Mouse (Mus musculus) brown adipose tissue, adult 24 weeks (tissue): ENCODE measurements around the gene Gdap1l1. TPM values are rescaled to one million over a fixed set of nuclear protein-coding genes. Genes with fewer than 3 reads are reported as not detected.
"Not testable (repeated sequence)": the region's sequence is repeated elsewhere in the genome, so short reads cannot be mapped to it uniquely, and the experiment has no call there.

Experiments used
- H3K27ac ChIP-seq: fragments of 200-500 bp; replicated peaks from 2 replicates; pipeline ENCODE4 v1.5.1; 2012; ENCODE audit warnings: low read depth, mild to moderate bottlenecking, low read length
- H3K4me1 ChIP-seq: fragments of 200-500 bp; 2 replicates; pipeline ENCODE4 v1.6.1; 2012; ENCODE audit warnings: low read length, mixed read lengths; ENCODE audit not compliant: control insufficient read depth, insufficient read depth, insufficient read length
- H3K4me3 ChIP-seq: fragments of 200-500 bp; 2 replicates; pipeline ENCODE4 v1.5.1; 2012; ENCODE audit warnings: low read depth, mild to moderate bottlenecking, low read length, moderate library complexity; ENCODE audit not compliant: insufficient read depth
- polyA plus RNA-seq: library from polyadenylated mRNA; stranded (reverse); fragments of >200 nt; gene quantifications from 2 replicates; pipeline ENCODE4 v1.2.4, GENCODE M21; 2012; ENCODE audit not compliant: missing spikeins, insufficient read depth, insufficient read length

Gdap1l1 gene
- polyA plus RNA-seq, 1 experiment = not detected

DNA sequence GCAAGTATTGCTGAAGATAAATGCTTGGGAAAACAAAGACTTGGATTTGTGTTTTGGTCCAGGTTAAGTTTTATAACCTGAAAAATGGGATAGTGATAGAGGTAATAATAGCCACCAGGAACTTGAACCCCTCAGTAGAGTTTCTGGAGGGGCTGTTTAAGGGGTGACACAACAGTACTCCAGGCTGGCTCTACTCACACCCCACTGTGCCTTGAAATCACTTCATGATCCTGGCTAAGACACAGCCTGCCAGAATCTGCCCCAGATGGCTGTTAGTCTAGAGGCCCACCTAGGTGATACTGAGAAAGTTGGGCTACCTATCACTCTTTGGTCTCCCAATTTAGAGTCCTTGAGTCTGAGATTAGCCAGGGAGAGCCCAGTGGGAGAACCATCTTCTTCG, 1.2 kb downstream of the Gdap1l1 start:
- Histone ChIP-seq H3K4me3 (no peak overlapping the region), H3K4me1 (peaks cover 5% of the 10 kb centered on the region; the same call in 1 of the 2 replicates), H3K27ac (no peak overlapping the region)

GRCm38 (mm10) chr2:163443543-163443942, 5.3 kb downstream of the Gdap1l1 start:
- no peak overlapping the region for H3K27ac ChIP-seq

DNA sequence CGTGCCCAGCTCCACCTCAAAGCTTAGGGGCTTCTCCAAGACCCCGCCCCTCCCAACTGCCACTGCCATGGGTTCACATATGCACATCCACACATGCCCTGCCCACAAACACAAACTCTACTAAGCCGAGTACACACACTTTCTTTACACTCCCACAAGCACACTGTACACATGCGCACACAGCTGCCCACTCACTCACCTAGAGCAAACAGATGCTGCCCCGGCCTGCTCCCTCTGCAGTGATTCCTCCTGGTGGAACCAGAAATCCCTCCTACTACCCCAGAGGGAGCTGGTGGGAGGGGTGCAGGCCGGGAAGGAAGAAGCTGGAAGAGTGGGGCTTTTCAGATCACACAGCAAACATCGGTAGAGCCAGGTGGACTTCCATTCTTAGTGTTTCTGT, 5.7 kb downstream of the Gdap1l1 start:
- Histone ChIP-seq H3K27ac (no peak overlapping the region), H3K4me1 (no peaks in the 10 kb centered on the region), H3K4me3 (no peak overlapping the region)

More at GRCm38 (mm10) chr2:163443543-163443942, 5.3 kb downstream of the Gdap1l1 start:
- peaks cover under 1% of the 10 kb centered on the region; the same call in 1 of the 2 replicates for H3K4me1 ChIP-seq
- H3K4me3 ChIP-seq = no peak overlapping the region

DNA sequence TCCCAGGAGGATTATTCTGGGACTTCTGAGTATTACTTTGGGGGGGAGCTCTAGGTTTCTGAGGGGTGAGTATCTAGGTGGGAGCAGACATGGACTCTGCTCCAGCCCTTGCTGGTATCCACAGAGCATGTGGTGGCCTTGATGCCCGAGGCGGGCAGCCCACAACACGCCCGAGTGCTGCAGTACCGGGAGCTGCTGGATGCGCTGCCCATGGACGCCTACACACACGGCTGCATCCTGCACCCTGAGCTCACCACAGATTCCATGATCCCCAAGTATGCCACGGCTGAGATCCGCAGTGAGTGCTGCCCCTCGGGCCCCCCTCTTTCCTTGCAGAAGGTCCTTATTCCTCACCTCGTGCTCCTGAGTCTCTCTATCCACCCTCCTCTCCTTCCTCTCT, 9.1 kb downstream of the Gdap1l1 start:
- Histone ChIP-seq H3K4me3 (no peak overlapping the region), H3K4me1 (no peaks in the 10 kb centered on the region), H3K27ac (no peak overlapping the region)

DNA sequence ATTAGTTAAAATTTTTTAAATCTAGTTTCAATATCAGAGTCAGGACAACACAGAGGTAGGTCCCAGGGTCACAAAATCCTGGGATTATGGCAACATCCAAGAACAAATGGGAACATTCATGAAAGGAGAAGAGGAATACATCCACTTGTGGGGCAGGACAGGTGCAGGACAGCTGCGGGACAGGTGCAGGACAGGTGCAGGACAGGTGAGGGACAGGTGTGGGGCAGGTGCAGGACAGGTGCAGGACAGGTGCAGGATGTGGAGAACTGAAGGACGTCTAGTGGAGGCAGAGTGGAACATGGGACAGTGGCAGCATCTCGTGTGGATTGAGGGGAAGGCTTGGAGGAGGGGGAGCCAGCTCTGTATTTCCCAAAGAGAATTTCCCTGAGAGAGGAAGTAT, 11.0 kb downstream of the Gdap1l1 start:
- H3K4me3 ChIP-seq = no peak overlapping the region
- H3K27ac ChIP-seq = no peak overlapping the region
- H3K4me1 ChIP-seq = no peaks in the 10 kb centered on the region

DNA sequence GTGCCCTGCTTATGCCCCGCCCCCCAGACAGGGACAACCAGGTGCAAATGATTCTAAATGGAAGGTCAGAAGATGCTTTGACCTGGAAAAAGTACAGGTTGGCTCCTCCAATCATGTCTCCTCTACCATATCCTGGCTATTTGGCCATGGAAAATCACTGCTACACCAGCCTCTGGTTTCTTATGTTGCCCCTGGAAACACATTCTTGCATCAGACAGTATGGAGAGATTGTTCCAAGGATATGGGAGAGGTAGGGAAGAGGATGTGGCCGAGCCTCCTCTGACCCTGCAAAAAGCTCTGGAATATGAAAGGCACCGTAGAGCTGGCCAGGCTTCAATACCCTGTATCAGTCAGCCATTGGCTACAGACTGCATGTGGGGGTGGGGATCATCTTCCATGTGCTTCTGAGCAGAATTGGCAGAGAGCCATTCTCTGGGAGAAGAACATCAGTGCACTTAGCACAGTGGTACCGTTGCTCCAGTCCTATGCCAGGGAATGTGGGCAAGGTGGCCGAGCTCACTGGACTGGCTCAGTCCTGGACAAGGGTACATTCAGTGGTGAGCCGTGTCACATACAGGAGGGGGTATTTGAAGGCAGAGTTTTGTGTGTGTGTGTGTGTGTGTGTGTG, 12.5 kb downstream of the Gdap1l1 start:
- Histone ChIP-seq H3K27ac (no peak overlapping the region), H3K4me3 (no peak overlapping the region), H3K4me1 (no peaks in the 10 kb centered on the region)

DNA sequence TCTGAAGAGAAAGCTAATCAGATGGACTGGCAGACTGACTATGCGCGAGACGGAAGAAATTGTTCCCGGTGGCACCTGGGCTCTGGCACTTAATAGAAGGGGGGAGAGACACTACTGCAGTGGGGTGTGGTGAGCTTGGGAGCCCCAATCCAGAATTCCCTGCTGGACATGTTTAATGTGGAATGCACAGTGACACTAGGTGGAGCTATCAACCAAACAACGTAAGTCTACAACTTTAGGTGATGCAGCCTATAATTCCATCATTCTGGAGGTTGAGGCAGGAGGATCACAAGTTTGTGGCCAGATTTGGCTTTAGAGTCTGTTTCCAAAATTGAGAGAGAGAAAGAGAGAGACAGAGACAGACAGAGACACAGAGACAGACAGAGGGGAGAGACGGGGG, 14.5 kb downstream of the Gdap1l1 start:
- Histone ChIP-seq H3K27ac (no peak overlapping the region), H3K4me1 (no peaks in the 10 kb centered on the region), H3K4me3 (no peak overlapping the region)

DNA sequence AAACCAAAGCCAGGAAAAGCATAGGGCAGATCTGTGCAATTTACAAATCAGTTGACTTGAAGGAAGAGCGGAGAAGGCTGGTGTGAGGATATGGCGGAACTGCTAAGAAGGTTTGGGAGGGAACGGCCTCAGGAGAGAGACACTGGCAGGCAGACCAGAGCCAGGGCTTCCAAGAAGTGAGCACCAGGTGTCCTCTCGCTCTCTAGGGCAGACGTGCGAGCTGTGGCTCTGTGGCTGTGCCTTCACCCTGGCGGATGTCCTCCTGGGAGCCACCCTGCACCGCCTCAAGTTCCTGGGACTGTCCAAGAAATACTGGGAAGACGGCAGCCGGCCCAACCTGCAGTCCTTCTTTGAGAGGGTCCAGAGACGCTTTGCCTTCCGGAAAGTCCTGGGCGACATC, 15.1 kb downstream of the Gdap1l1 start:
- H3K4me3 ChIP-seq = no peak overlapping the region
- no peaks in the 10 kb centered on the region for H3K4me1 ChIP-seq
- H3K27ac ChIP-seq = no peak overlapping the region

DNA sequence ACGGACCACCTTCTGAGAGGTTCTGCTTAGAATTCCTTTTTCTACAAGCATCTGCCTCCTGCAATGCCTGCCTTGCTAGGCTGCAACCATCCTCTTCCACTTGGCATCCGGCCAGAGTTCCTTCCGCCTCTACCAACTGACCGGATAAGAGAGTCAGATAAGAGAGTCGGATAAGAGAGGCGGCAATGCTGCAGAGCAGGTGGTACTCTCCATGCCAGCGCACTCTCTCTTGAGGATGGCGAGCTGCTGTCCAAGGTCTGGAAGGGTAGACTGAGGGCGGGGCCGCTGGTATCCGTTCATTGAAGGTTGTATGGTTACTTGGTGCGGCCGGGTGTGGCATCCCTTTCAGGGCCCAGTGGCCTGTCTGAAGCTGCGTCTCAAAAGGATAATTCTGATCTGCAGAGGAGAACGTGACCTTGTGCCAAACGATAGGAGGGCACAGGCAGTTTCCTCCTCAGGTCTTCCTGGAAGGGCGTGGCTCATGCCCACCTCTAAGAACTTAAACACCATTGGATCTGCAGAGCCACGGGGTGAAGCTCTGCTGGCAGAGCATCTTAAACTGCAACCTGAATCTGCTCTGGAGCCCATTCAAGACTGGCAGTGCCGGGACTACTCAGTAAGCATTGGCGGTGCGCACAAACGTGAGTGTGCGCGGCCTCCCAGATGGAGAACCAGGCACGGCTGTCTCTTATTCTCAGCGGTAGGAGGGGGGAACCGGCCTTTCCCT, 20.4 kb downstream of the Gdap1l1 start:
- no peaks in the 10 kb centered on the region; the same call in none of the 2 replicates for H3K4me1 ChIP-seq
- H3K4me3 ChIP-seq = no peak overlapping the region
- H3K27ac ChIP-seq = no peak overlapping the region

GRCm38 (mm10) chr2:163459380-163459779, 21.1 kb downstream of the Gdap1l1 start:
- no peaks in the 10 kb centered on the region; the same call in none of the 2 replicates for H3K4me1 ChIP-seq
- no peak overlapping the region for H3K27ac ChIP-seq
- H3K4me3 ChIP-seq = no peak overlapping the region

DNA sequence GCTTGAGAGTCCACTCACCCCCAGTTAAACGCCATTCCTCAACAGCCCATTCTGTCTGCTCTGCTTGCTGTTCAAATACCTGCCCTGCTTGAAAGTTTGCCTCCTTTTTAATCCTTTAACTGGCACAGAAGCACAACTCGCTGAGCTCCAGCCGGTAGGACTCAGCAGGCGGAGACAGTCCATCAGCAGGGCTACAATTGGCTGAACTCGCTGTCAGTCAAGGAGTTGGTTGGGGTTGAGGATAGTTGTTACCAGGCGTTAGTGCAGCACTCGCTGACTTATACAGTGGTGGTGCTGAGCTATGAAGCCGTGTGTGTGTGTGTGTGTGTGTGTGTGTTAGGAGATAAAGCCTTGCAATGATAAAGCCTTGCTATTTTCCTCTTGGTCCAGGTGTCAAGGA, 22.3 kb downstream of the Gdap1l1 start:
- Histone ChIP-seq H3K27ac (no peak overlapping the region), H3K4me3 (no peak overlapping the region), H3K4me1 (peaks cover 5% of the 10 kb centered on the region)

DNA sequence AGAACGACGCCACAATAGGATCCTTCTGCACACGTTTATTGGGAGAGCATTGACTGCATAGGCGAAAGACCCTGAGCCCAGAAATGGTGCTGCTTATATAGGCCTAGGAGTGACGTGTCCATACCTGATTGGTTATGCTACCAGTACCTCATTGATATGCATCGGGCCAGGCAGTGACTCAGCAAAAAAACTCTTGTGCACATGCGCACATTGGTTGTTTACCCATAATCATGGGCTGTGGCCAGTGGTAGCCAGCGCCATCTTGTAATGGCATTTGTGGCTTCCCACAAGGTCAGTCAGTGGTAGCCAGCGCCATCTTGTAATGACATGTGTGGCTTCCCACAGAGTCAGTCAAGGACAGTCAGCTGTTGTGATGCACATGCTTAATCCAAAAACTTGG, 23.0 kb downstream of the Gdap1l1 start:
- H3K27ac ChIP-seq, H3K4me3 ChIP-seq, H3K4me1 ChIP-seq: not testable (repeated sequence)

DNA sequence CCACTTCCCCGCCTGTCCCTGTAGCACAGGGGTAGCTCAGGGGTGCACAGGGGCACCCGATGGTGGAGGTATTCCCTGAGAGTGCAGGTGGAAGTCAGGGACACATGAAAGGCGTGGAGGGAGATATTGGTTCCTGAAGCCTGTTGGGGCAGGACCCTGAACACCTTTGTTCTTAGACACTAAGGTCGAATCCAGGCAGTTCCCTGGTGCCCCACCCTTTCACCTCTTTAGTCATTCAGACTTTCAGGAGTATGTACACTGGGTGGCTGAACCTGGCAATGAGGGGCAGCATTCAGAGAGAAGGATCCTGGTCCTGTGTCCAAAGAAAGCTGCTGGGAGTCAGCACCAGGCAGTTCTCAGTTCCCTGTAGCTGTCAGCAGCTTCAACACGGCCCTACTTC, 24.1 kb downstream of the Gdap1l1 start:
- Histone ChIP-seq H3K4me1 (peaks cover 7% of the 10 kb centered on the region), H3K4me3 (no peak overlapping the region), H3K27ac (no peak overlapping the region)

- Histone ChIP-seq H3K27ac (no peak overlapping the region), H3K4me1 (peaks cover 7% of the 10 kb centered on the region), H3K4me3 (no peak overlapping the region)
These were observed 24.5 kb downstream of the Gdap1l1 start for GRCm38 (mm10) chr2:163462801-163463200.

- no peak overlapping the region for H3K4me3 ChIP-seq
- no peak overlapping the region for H3K27ac ChIP-seq
- H3K4me1 ChIP-seq = peaks cover 7% of the 10 kb centered on the region
These were observed 25.0 kb downstream of the Gdap1l1 start for GRCm38 (mm10) chr2:163463251-163463769.

- Histone ChIP-seq H3K4me3 (no peak overlapping the region), H3K27ac (no peak overlapping the region), H3K4me1 (peaks cover 7% of the 10 kb centered on the region)
These were observed 25.7 kb downstream of the Gdap1l1 start for GRCm38 (mm10) chr2:163463998-163464397.
